Mouse (Mus musculus): ENCODE results near the gene Prr12. TPM values are rescaled to one million over a fixed set of nuclear protein-coding genes. Genes with fewer than 3 reads are reported as not detected.

The Prr12 gene
- total RNA-seq, 2 experiments from 2014 or later: 67.4 to 68.0 TPM

- peak in 1 of 2 experiments; percentile 43 for DNase-seq (ENCODE audit: extremely low spot score in 1 of 2, low spot score in 2 of 2)
- intact Hi-C loops (cut with DNase I): loop anchor here (5.0 kb wide), 2 partner anchors 46 to 116 kb away; partner anchors contain the start of gene Rpl13a
These were observed 28.3 kb upstream of the Prr12 start for GRCm38 (mm10) chr7:45081016-45081415.

GRCm38 (mm10) chr7:45079856-45080255 lies 27.2 kb upstream of the Prr12 start:
- intact Hi-C loops (cut with DNase I): loop anchor here (5.0 kb wide), 2 partner anchors 47 to 117 kb away; partner anchors contain the start of gene Rpl13a
- peak; percentile 85 to 89 for DNase-seq (ENCODE audit: extremely low spot score in 1 of 2, low spot score in 2 of 2)

- intact Hi-C loops (cut with DNase I): no loop called here
These were observed 25.8 kb upstream of the Prr12 start for GRCm38 (mm10) chr7:45078513-45078912.

GRCm38 (mm10) chr7:45077829-45078228 lies 25.1 kb upstream of the Prr12 start:
- no peak for DNase-seq (ENCODE audit: extremely low spot score in 1 of 2, low spot score in 2 of 2)
- intact Hi-C loops (cut with DNase I): no loop called here

More at GRCm38 (mm10) chr7:45078513-45078912, 25.8 kb upstream of the Prr12 start:
- DNase-seq (ENCODE audit: extremely low spot score in 1 of 2, low spot score in 2 of 2): peak in 1 of 2 experiments; percentile 80

GRCm38 (mm10) chr7:45077322-45077721 lies 24.6 kb upstream of the Prr12 start:
- DNase-seq (ENCODE audit: extremely low spot score in 1 of 2, low spot score in 2 of 2): peak in 1 of 2 experiments; percentile 37
- intact Hi-C loops (cut with DNase I): no loop called here

- peak in 1 of 2 experiments; percentile 36 for DNase-seq (ENCODE audit: extremely low spot score in 1 of 2, low spot score in 2 of 2)
- intact Hi-C loops (cut with DNase I): no loop called here
These were observed 23.8 kb upstream of the Prr12 start for GRCm38 (mm10) chr7:45076501-45076900.

GRCm38 (mm10) chr7:45075405-45075804 lies 22.7 kb upstream of the Prr12 start:
- intact Hi-C loops (cut with DNase I): no loop called here

GRCm38 (mm10) chr7:45073949-45074348 lies 21.3 kb upstream of the Prr12 start:
- intact Hi-C loops (cut with DNase I): no loop called here
- no peak for DNase-seq (ENCODE audit: extremely low spot score in 1 of 2, low spot score in 2 of 2)

More at GRCm38 (mm10) chr7:45075405-45075804, 22.7 kb upstream of the Prr12 start:
- DNase-seq (ENCODE audit: extremely low spot score in 1 of 2, low spot score in 2 of 2): no peak

- no peak for DNase-seq (ENCODE audit: extremely low spot score in 1 of 2, low spot score in 2 of 2)
- intact Hi-C loops (cut with DNase I): no loop called here
These were observed 20.6 kb upstream of the Prr12 start for GRCm38 (mm10) chr7:45073171-45073707.

- intact Hi-C loops (cut with DNase I): no loop called here
- no peak for DNase-seq (ENCODE audit: extremely low spot score in 1 of 2, low spot score in 2 of 2)
These were observed 19.5 kb upstream of the Prr12 start for GRCm38 (mm10) chr7:45072230-45072629.

GRCm38 (mm10) chr7:45069671-45070070 lies 17.0 kb upstream of the Prr12 start:
- intact Hi-C loops (cut with DNase I): no loop called here

GRCm38 (mm10) chr7:45068000-45068318 lies 15.3 kb upstream of the Prr12 start:
- intact Hi-C loops (cut with DNase I): no loop called here
- peak in 1 of 2 experiments; percentile 65 for DNase-seq (ENCODE audit: extremely low spot score in 1 of 2, low spot score in 2 of 2)

More at GRCm38 (mm10) chr7:45069671-45070070, 17.0 kb upstream of the Prr12 start:
- no peak for DNase-seq (ENCODE audit: extremely low spot score in 1 of 2, low spot score in 2 of 2)

GRCm38 (mm10) chr7:45067190-45067999 lies 14.7 kb upstream of the Prr12 start:
- intact Hi-C loops (cut with DNase I): no loop called here
- DNase-seq (ENCODE audit: extremely low spot score in 1 of 2, low spot score in 2 of 2): no peak

GRCm38 (mm10) chr7:45062239-45062835 lies 9.7 kb upstream of the Prr12 start, which contains the start of the genes Nosip and Prrg2:
Gene Nosip (plus strand): TSS chr7:45062429.
Gene Prrg2 (minus strand): TSS chr7:45062677.
- peak; percentile 94 for DNase-seq (ENCODE audit: extremely low spot score in 1 of 2, low spot score in 2 of 2)
- intact Hi-C loops (cut with DNase I): no loop called here

GRCm38 (mm10) chr7:45061532-45062075 lies 8.9 kb upstream of the Prr12 start:
- intact Hi-C loops (cut with DNase I): no loop called here
- peak in 1 of 2 experiments; percentile 45 for DNase-seq (ENCODE audit: extremely low spot score in 1 of 2, low spot score in 2 of 2)

GRCm38 (mm10) chr7:45060632-45061122 lies 8.0 kb upstream of the Prr12 start:
- intact Hi-C loops (cut with DNase I): no loop called here

GRCm38 (mm10) chr7:45058607-45059571 lies 6.2 kb upstream of the Prr12 start:
- intact Hi-C loops (cut with DNase I): no loop called here

More at GRCm38 (mm10) chr7:45060632-45061122, 8.0 kb upstream of the Prr12 start:
- DNase-seq (ENCODE audit: extremely low spot score in 1 of 2, low spot score in 2 of 2): no peak

GRCm38 (mm10) chr7:45056972-45057348 lies 4.3 kb upstream of the Prr12 start:
- DNase-seq (ENCODE audit: extremely low spot score in 1 of 2, low spot score in 2 of 2): no peak
- intact Hi-C loops (cut with DNase I): no loop called here

More at GRCm38 (mm10) chr7:45058607-45059571, 6.2 kb upstream of the Prr12 start:
- DNase-seq (ENCODE audit: extremely low spot score in 1 of 2, low spot score in 2 of 2): peak in 1 of 2 experiments; percentile 55
